Mouse (Mus musculus): ENCODE results near the gene Npl.

GRCm38 (mm10) chr1:153556896-153557295, 7.1 kb upstream of the Npl start:
- TF ChIP-seq CTCF (IDR thresholded peaks at IDR 0.05) (peak; percentile 92), EP300 (IDR thresholded peaks at IDR 0.05) (no peak)
